Mouse (Mus musculus) CH12.LX (cell line): ENCODE measurements around the gene Ift20. TPM values are rescaled to one million over a fixed set of nuclear protein-coding genes. Genes with fewer than 3 reads are reported as not detected.

Experiments used
- DNase-seq: peaks from one replicate; pipeline ENCODE4 v3.0.0-alpha.2; 2013; ENCODE audit errors: extremely low read depth
- H3K27ac ChIP-seq: 2 replicates; pipeline ENCODE4 v1.5.1; 2012; ENCODE audit warnings: low read depth, mild to moderate bottlenecking, control low read depth, moderate library complexity; ENCODE audit not compliant: insufficient read depth
- H3K27me3 ChIP-seq: replicated peaks from 2 replicates; pipeline ENCODE3; 2012; ENCODE audit warnings: inconsistent platforms
- H3K36me3 ChIP-seq, 2 experiments: replicated peaks in 1 of 2; 2 replicates each; pipeline versions ENCODE3 to v1.6.1; 2012; ENCODE audit warnings: inconsistent platforms in 1 of 2, low read length in 1 of 2, mild to moderate bottlenecking in 1 of 2, mixed read lengths in 1 of 2, moderate library complexity in 1 of 2; ENCODE audit not compliant: control insufficient read depth in 1 of 2, insufficient read depth in 1 of 2
- H3K4me1 ChIP-seq, 2 experiments: 2 replicates each; pipeline ENCODE4 v1.6.1; 2012; ENCODE audit warnings: inconsistent platforms in 1 of 2, moderate library complexity in 1 of 2; ENCODE audit not compliant: insufficient read depth in 2 of 2, control insufficient read depth in 1 of 2
- H3K4me2 ChIP-seq: 2 replicates; pipeline ENCODE4 v1.6.1; 2012; ENCODE audit warnings: low read depth, mild to moderate bottlenecking, control low read depth; ENCODE audit not compliant: poor library complexity, insufficient read depth, severe bottlenecking
- H3K4me3 ChIP-seq, 3 experiments: fragments of 150-350 bp in 1 of 3; sonication (generic) in 1 of 3; replicated peaks in 1 of 3; 2 replicates each; pipeline versions ENCODE3 to v1.5.1; 2011 to 2012; ENCODE audit warnings: low read depth in 2 of 3, low read length in 2 of 3, mild to moderate bottlenecking in 2 of 3, moderate library complexity in 2 of 3, control low read depth in 1 of 3, improper control_type of control experiment in 1 of 3, inconsistent platforms in 1 of 3, mixed read lengths in 1 of 3; ENCODE audit not compliant: poor library complexity in 1 of 3
- H3K79me2 ChIP-seq: replicated peaks from 2 replicates; pipeline ENCODE4 v1.6.1; 2012; ENCODE audit warnings: mild to moderate bottlenecking, moderate library complexity; ENCODE audit not compliant: control insufficient read depth, poor library complexity, insufficient read depth, severe bottlenecking; ENCODE audit errors: extremely low read depth
- H3K9ac ChIP-seq: 2 replicates; pipeline ENCODE4 v1.6.1; 2012; ENCODE audit warnings: low read depth, mild to moderate bottlenecking, control low read depth, moderate library complexity; ENCODE audit not compliant: insufficient read depth
- H3K9me3 ChIP-seq: replicated peaks from 2 replicates; pipeline ENCODE3; 2012; ENCODE audit warnings: low read length, inconsistent platforms, mixed read lengths
- BHLHE40 ChIP-seq: IDR thresholded peaks from 2 replicates; pipeline ENCODE4 v1.6.1; 2011; ENCODE audit warnings: mild to moderate bottlenecking, low read depth, low read length, improper control_type of control experiment
- CTCF ChIP-seq, 2 experiments: IDR thresholded peaks in 1 of 2; conservative IDR thresholded peaks in 1 of 2; 2 replicates each; pipeline ENCODE4 v1.5.1; 2011 to 2012; ENCODE audit warnings: low read depth in 2 of 2, low read length in 2 of 2, improper control_type of control experiment in 1 of 2, inconsistent platforms in 1 of 2, mild to moderate bottlenecking in 1 of 2, moderate library complexity in 1 of 2
- E2F4 ChIP-seq: IDR thresholded peaks from 2 replicates; pipeline ENCODE4 v1.6.1; 2011; ENCODE audit warnings: low read depth, low read length, improper control_type of control experiment; ENCODE audit not compliant: insufficient replicate concordance
- ELF1 ChIP-seq: IDR thresholded peaks from 2 replicates; pipeline ENCODE4 v1.6.1; 2014; ENCODE audit warnings: low read depth, mild to moderate bottlenecking, inconsistent platforms, low read length, improper control_type of control experiment
- GABPA ChIP-seq: IDR thresholded peaks from 2 replicates; pipeline ENCODE4 v1.6.1; 2012; ENCODE audit warnings: low read depth, low read length, improper control_type of control experiment, inconsistent platforms; ENCODE audit not compliant: insufficient replicate concordance
- IRF4 ChIP-seq: IDR thresholded peaks from 2 replicates; pipeline ENCODE4 v1.6.1; 2014; ENCODE audit warnings: low read depth, mild to moderate bottlenecking, inconsistent platforms, low read length, improper control_type of control experiment
- JUN ChIP-seq: IDR thresholded peaks from 2 replicates; pipeline ENCODE4 v1.6.1; 2011; ENCODE audit warnings: low read depth, mild to moderate bottlenecking, low read length, improper control_type of control experiment, moderate library complexity; ENCODE audit not compliant: insufficient read depth
- JUND ChIP-seq: conservative IDR thresholded peaks from 2 replicates; pipeline ENCODE4 v1.6.1; 2011; ENCODE audit warnings: low read depth, low read length, improper control_type of control experiment
- KAT2A ChIP-seq: IDR thresholded peaks from 2 replicates; pipeline ENCODE4 v1.6.1; 2012; ENCODE audit warnings: low read length, improper control_type of control experiment, inconsistent platforms; ENCODE audit not compliant: insufficient replicate concordance
- MAX ChIP-seq: IDR thresholded peaks from 2 replicates; pipeline ENCODE4 v1.6.1; 2011; ENCODE audit warnings: low read length, improper control_type of control experiment
- MAZ ChIP-seq: IDR thresholded peaks from 2 replicates; pipeline ENCODE4 v1.6.1; 2012; ENCODE audit warnings: low read depth, mild to moderate bottlenecking, inconsistent platforms, low read length, improper control_type of control experiment, moderate library complexity
- MEF2A ChIP-seq: IDR thresholded peaks from 2 replicates; pipeline ENCODE4 v1.6.1; 2014; ENCODE audit warnings: low read depth, mild to moderate bottlenecking, inconsistent platforms, low read length, improper control_type of control experiment, borderline replicate concordance
- MXI1 ChIP-seq: IDR thresholded peaks from 2 replicates; pipeline ENCODE4 v1.6.1; 2011; ENCODE audit warnings: mild to moderate bottlenecking, low read depth, low read length, improper control_type of control experiment
- MYC ChIP-seq: IDR thresholded peaks from 2 replicates; pipeline ENCODE4 v1.6.1; 2011; ENCODE audit warnings: low read depth, mild to moderate bottlenecking, improper control_type of control experiment, low read length
- NRF1 ChIP-seq: IDR thresholded peaks from 2 replicates; pipeline ENCODE4 v1.6.1; 2014; ENCODE audit warnings: low read depth, mild to moderate bottlenecking, inconsistent platforms, low read length, improper control_type of control experiment, moderate library complexity
- POLR2A ChIP-seq: IDR thresholded peaks from 2 replicates; pipeline ENCODE4 v1.6.1; 2011; ENCODE audit warnings: low read depth, mild to moderate bottlenecking, improper control_type of control experiment, low read length
- POLR2AphosphoS2 ChIP-seq: IDR thresholded peaks from 2 replicates; pipeline ENCODE4 v1.6.1; 2011; ENCODE audit warnings: low read depth, low read length, improper control_type of control experiment
- RAD21 ChIP-seq: IDR thresholded peaks from 2 replicates; pipeline ENCODE4 v1.6.1; 2011; ENCODE audit warnings: low read depth, mild to moderate bottlenecking, low read length, improper control_type of control experiment, moderate library complexity
- RCOR1 ChIP-seq: conservative IDR thresholded peaks from 2 replicates; pipeline ENCODE4 v1.6.1; 2012; ENCODE audit warnings: low read depth, mild to moderate bottlenecking, inconsistent platforms, low read length, improper control_type of control experiment
- SIN3A ChIP-seq: IDR thresholded peaks from 2 replicates; pipeline ENCODE4 v1.6.1; 2012; ENCODE audit warnings: low read length, improper control_type of control experiment, inconsistent platforms
- SMC3 ChIP-seq: IDR thresholded peaks from 2 replicates; pipeline ENCODE4 v1.6.1; 2011; ENCODE audit warnings: low read depth, low read length, improper control_type of control experiment
- TBP ChIP-seq: conservative IDR thresholded peaks from 2 replicates; pipeline ENCODE4 v1.6.1; 2011; ENCODE audit warnings: low read depth, low read length, improper control_type of control experiment
- TCF12 ChIP-seq: IDR thresholded peaks from 2 replicates; pipeline ENCODE4 v1.6.1; 2014; ENCODE audit warnings: low read depth, mild to moderate bottlenecking, inconsistent platforms, low read length, improper control_type of control experiment
- UBTF ChIP-seq: IDR thresholded peaks from 2 replicates; pipeline ENCODE4 v1.6.1; 2012; ENCODE audit warnings: low read depth, mild to moderate bottlenecking, inconsistent platforms, low read length, improper control_type of control experiment, moderate library complexity
- USF2 ChIP-seq: conservative IDR thresholded peaks from 2 replicates; pipeline ENCODE4 v1.6.1; 2011; ENCODE audit warnings: low read depth, low read length, improper control_type of control experiment
- ZC3H11A ChIP-seq: IDR thresholded peaks from 2 replicates; pipeline ENCODE4 v1.6.1; 2012; ENCODE audit warnings: low read depth, mild to moderate bottlenecking, inconsistent platforms, low read length, improper control_type of control experiment
- ZKSCAN1 ChIP-seq: IDR thresholded peaks from 2 replicates; pipeline ENCODE4 v1.6.1; 2012; ENCODE audit warnings: low read depth, inconsistent platforms, low read length, improper control_type of control experiment, borderline replicate concordance
- ZNF384 ChIP-seq: IDR thresholded peaks from 2 replicates; pipeline ENCODE4 v1.6.1; 2012; ENCODE audit warnings: low read depth, low read length, improper control_type of control experiment, inconsistent platforms
- dilution Hi-C: fragments of 300-500 bp; cut with MboI; formaldehyde crosslinking; loops from 2 replicates; pipeline ENCODE4 v1.14.3; 2020; ENCODE audit warnings: low sequenced_read_pairs; ENCODE audit not compliant: extremely low pct_unique_long_range_greater_than_20kb, extremely low pct_ligation_motif_present
- in situ Hi-C: fragments of 300-500 bp; cut with MboI; formaldehyde crosslinking; loops from 3 replicates; pipeline ENCODE4 v1.14.3; 2019; ENCODE audit warnings: low sequenced_read_pairs, low pct_ligation_motif_present, low pct_unique_long_range_greater_than_20kb, mixed read lengths
- polyA plus RNA-seq: library from polyadenylated mRNA; unstranded; fragments of >175 nt; gene quantifications from 2 replicates; pipeline ENCODE4 v1.2.1, GENCODE M21; 2012; ENCODE audit warnings: low read depth; ENCODE audit not compliant: insufficient read length
- total RNA-seq, 2 experiments: library from RNA; depleted of rRNA; stranded (reverse); fragments of 300-350 nt in 1 of 2; fragments of >200 nt in 1 of 2; gene quantifications; 2 replicates each; pipeline ENCODE4 v1.2.3; 2012 to 2014

Gene Ift20
- total and polyA plus RNA-seq, 3 experiments: 124 to 151 (median 136) TPM

GRCm38 (mm10) chr11:78497544-78498522 is 38.3 kb upstream of the Ift20 start, which contains the start of gene Sarm1 (continued):
- TF ChIP-seq ZNF384 (peak; percentile 89), MAX (peak; percentile 61), TCF12 (peak; percentile 74; the same call in 1 of the 2 replicates), ZC3H11A (no peak), ZKSCAN1 (no peak), NRF1 (peak; percentile 98), POLR2A (peak; percentile 96), MEF2A (no peak), ELF1 (peak; percentile 67), UBTF (peak; percentile 75; the same call in 1 of the 2 replicates), RAD21 (no peak), JUND (no peak), SMC3 (no peak), BHLHE40 (no peak), JUN (no peak; the same call in 1 of the 2 replicates), CTCF (conservative IDR thresholded peaks at IDR 0.05 in 1 of 2, IDR thresholded peaks at IDR 0.05 in 1 of 2; ENCODE audit: low read depth in 2 of 2, low read length in 2 of 2) (no peak), SIN3A (peak; percentile 71; the same call in 1 of the 2 replicates), TBP (peak; percentile 92), IRF4 (0 out of 2 replicates have a peak, but pooled peaks have one; percentile 26), E2F4 (no peak), GABPA (no peak)

GRCm38 (mm10) chr11:78499004-78499403 is 37.2 kb upstream of the Ift20 start, which contains the start of gene Vtn:
Vtn (plus strand) TSS chr11:78499091.
- no peak within 1 kb of the TSS for H3K27ac ChIP-seq
- peaks cover 5 to 12% of the 10 kb centered on the region in 2 experiments for H3K4me1 ChIP-seq
- H3K79me2 ChIP-seq: no peaks in the 10 kb centered on the region
- no peak for TF ChIP-seq POLR2AphosphoS2
- no peak for TF ChIP-seq SMC3
- TF ChIP-seq CTCF (conservative IDR thresholded peaks at IDR 0.05 in 1 of 2, IDR thresholded peaks at IDR 0.05 in 1 of 2; ENCODE audit: low read depth in 2 of 2, low read length in 2 of 2): no peak
- no peak for TF ChIP-seq RCOR1
- no peak for TF ChIP-seq MEF2A
- TF ChIP-seq MXI1: no peak
- TF ChIP-seq USF2: no peak
- TF ChIP-seq E2F4: no peak
- TF ChIP-seq MAZ: no peak
- no peak for TF ChIP-seq KAT2A
- no peak for TF ChIP-seq UBTF
- no peak for TF ChIP-seq MYC
- TF ChIP-seq, all 38 proteins: peak for 0
- Histone ChIP-seq H3K4me2 (peak within 1 kb of the TSS; percentile 82), H3K4me3 (peak within 1 kb of the TSS; percentile 52 to 88 (median 59)), H3K36me3 (peaks cover 0 to 12% of the 10 kb centered on the region in 2 experiments), H3K9me3 (no peaks in the 10 kb centered on the region), H3K27me3 (peaks cover 46% of the 10 kb centered on the region), H3K9ac (peak within 1 kb of the TSS; percentile 47)
- in situ Hi-C loops (loop anchor here (5.0 kb wide), 1 partner anchor 37 kb away; no protein-coding TSS in a partner anchor), dilution Hi-C loops (no loop called here)
- DNase-seq: no peak
